Comparison of ENCODE assay signal across 14 mouse cellular contexts in the genomic region with DNA sequence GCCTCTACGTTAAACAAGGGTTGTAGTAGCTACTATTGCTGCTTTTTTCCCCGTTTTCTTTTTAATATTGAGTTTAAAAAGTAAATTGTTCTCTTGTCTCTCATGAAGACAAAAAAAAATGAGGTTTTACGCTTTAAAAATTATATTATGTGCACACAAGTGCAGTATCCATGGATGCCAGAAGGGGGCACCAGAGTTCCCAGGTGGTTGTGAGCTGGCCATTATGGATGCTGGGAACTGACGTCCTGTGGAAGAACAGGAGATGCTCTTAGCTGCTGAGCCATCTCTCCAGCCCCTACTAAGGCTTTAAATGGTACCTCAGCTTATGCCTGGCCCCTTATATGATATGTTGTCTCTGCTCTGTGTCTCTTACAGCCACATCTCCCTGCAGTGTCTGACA.
DNase-seq lines count a peak whose midpoint lies in the region; ATAC-seq and TF ChIP-seq lines count a peak whose summit lies in the region.
"Had no signal": no experiment of that assay in that cellular context is flagged by ENCODE, and none has a peak within 500 bp of the region (broad histone marks: within the 10 kb centered on the region; RNA-seq: fewer than 3 reads in every experiment).

No protein-coding gene starts in this region.

- no peak for DNase-seq in heart, adult 2 months
- no peak for DNase-seq in heart, postnatal 25 days (ENCODE audit: low spot score)
- DNase-seq in lung, embryonic 14.5 days: no peak
- DNase-seq in lung, postnatal 25 days (ENCODE audit: low spot score): no peak
- peak; percentile 56 for DNase-seq in ES-CJ7 (ENCODE audit: low read depth, low spot score)
- peak; percentile 16 for DNase-seq in induced T-regulatory cell, adult 2 months (ENCODE audit: low read depth)
- no peak for DNase-seq in ovary, postnatal 36 days (ENCODE audit: low spot score)
- DNase-seq in right cerebral cortex, adult 18-20 months: no peak
- DNase-seq: kidney, adult 9 months; lung, postnatal 4 days had no signal

- 54% methylated on average over 4 of the region's 4 CpGs for WGBS in heart, adult 2 months
- 55% methylated on average over 4 of the region's 4 CpGs for WGBS in lung, embryonic 14.5 days

- no peaks in the 10 kb centered on the region for H3K27me3 ChIP-seq in heart, adult 2 months (ENCODE audit: control insufficient read depth, insufficient read depth, low read length)
- no peaks in the 10 kb centered on the region for H3K27me3 ChIP-seq in lung, embryonic 14.5 days (ENCODE audit: insufficient read depth, low read length)
- H3K27me3 ChIP-seq: midbrain, embryonic 15.5 days; stomach, embryonic 15.5 days had no signal

- intact Hi-C loops in heart, adult 2 months (cut with DNase I): no loop called here
- intact Hi-C loops in heart, postnatal 25 days (cut with DNase I): no loop called here

- no peak for TF ChIP-seq POLR2A in heart, adult 2 months (IDR thresholded peaks at IDR 0.05; ENCODE audit: insufficient read depth, low read depth, low read length)

- no peaks in the 10 kb centered on the region for H3K9me3 ChIP-seq in lung, embryonic 14.5 days (ENCODE audit: low read depth, low read length)
- H3K9me3 ChIP-seq: hindbrain, embryonic 10.5 days; midbrain, embryonic 15.5 days; stomach, embryonic 15.5 days had no signal

- no peaks in the 10 kb centered on the region for H3K79me2 ChIP-seq in heart, adult 2 months (replicated peaks; ENCODE audit: control insufficient read depth, insufficient read depth, low read length)

- H3K27ac ChIP-seq in heart, adult 2 months: no peak overlapping the region
- no peak overlapping the region for H3K27ac ChIP-seq in lung, embryonic 14.5 days (ENCODE audit: low read depth)
- H3K27ac ChIP-seq: hindbrain, embryonic 10.5 days; midbrain, embryonic 15.5 days; stomach, embryonic 15.5 days had no signal

- H3K9ac ChIP-seq in heart, adult 2 months (ENCODE audit: low read depth, low read length): no peak overlapping the region
- no peak overlapping the region for H3K9ac ChIP-seq in lung, embryonic 14.5 days
- H3K9ac ChIP-seq: midbrain, embryonic 15.5 days; stomach, embryonic 15.5 days had no signal

- H3K4me3 ChIP-seq in heart, adult 2 months: no peak overlapping the region
- no peak overlapping the region for H3K4me3 ChIP-seq in lung, embryonic 14.5 days (ENCODE audit: low read depth, low read length)
- H3K4me3 ChIP-seq: erythroblast, embryonic 14.5 days; hindbrain, embryonic 10.5 days; midbrain, embryonic 15.5 days; stomach, embryonic 15.5 days had no signal

- TF ChIP-seq EP300 in heart, adult 2 months (IDR thresholded peaks at IDR 0.05; ENCODE audit: insufficient read depth, low read depth, low read length): no peak

- ATAC-seq in lung, embryonic 14.5 days (ENCODE audit: insufficient read depth): no peak
- ATAC-seq: midbrain, embryonic 15.5 days had no signal

- H3K36me3 ChIP-seq in heart, adult 2 months (ENCODE audit: control insufficient read depth, insufficient read depth, low read length): no peaks in the 10 kb centered on the region
- H3K36me3 ChIP-seq in lung, embryonic 14.5 days (ENCODE audit: insufficient read depth): no peaks in the 10 kb centered on the region
- H3K36me3 ChIP-seq: hindbrain, embryonic 10.5 days; midbrain, embryonic 15.5 days; stomach, embryonic 15.5 days had no signal

- peak; percentile 65 for TF ChIP-seq CTCF in heart, adult 2 months (IDR thresholded peaks at IDR 0.05)
- TF ChIP-seq CTCF in lung, embryonic 14.5 days (IDR thresholded peaks at IDR 0.05; ENCODE audit: low read depth): peak; percentile 51

- H3K4me2 ChIP-seq in lung, embryonic 14.5 days: no peak overlapping the region
- H3K4me2 ChIP-seq: midbrain, embryonic 15.5 days; stomach, embryonic 15.5 days had no signal

- H3K4me1 ChIP-seq in heart, adult 2 months (ENCODE audit: control insufficient read depth, insufficient read depth, low read length): no peaks in the 10 kb centered on the region
- H3K4me1 ChIP-seq in lung, embryonic 14.5 days (ENCODE audit: insufficient read depth): no peaks in the 10 kb centered on the region
- H3K4me1 ChIP-seq: hindbrain, embryonic 10.5 days; midbrain, embryonic 15.5 days; stomach, embryonic 15.5 days had no signal

Comparison
In these comparisons a context has a peak if more than half of its experiments do, and no peak if none do; other contexts are left out.
1. DNase-seq: peak in ES-CJ7 (single experiment) and induced T-regulatory cell, adult 2 months (single experiment); none in heart, adult 2 months (0 of 2), heart, postnatal 25 days (single experiment), lung, embryonic 14.5 days (single experiment), lung, postnatal 25 days (single experiment), ovary, postnatal 36 days (single experiment) and right cerebral cortex, adult 18-20 months (single experiment).